Mouse (Mus musculus): ENCODE measurements at regions not wholly inside any gene's neighbourhood (a gene's known extent, or its start where the extent isn't known, plus 50 kb on each side); places are given as distances from the start of the nearest gene placed in this dataset.

DNA sequence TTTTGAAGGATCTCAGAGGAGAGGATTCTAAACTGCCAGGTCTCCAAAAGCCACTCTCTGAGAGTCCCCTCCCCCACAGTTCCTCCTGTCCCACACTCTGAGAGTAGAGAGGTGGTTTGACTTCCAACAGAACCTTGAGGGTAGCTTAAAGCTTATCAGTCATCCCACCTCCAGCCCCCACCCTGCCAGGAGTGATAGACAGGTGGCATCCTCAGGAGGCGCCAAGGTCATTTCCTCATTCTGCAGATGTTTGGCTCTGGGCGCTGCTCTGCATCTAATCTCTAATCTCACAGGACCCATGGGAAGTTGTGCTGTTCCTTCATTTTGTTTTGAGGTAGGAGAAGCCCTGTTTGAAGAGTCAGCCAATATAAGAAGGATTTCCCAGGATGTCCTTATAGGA, 96.2 kb downstream of the Hes1 start:
- peak; percentile 74 for DNase-seq (ENCODE audit: low read depth)

DNA sequence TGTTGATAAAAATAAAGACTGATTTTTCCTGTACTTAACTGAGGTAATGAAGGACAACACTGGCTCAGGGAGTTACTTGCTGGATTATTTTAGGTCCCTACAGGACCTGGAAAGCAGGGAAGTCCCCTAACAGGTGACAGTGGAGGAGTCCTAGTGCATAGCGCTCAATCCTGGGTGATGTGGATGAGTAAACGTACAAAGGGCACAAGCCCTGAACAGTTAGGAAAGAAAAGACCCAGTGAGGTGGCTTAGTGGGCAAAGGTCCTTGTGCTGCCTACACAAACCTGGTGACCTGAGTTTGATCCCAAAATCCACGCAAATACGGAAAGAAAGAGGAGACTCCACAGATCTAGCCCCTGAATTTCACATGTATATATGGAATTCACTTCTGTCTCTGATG, 99.1 kb downstream of the Hes1 start:
- DNase-seq (ENCODE audit: low read depth), result no peak

DNA sequence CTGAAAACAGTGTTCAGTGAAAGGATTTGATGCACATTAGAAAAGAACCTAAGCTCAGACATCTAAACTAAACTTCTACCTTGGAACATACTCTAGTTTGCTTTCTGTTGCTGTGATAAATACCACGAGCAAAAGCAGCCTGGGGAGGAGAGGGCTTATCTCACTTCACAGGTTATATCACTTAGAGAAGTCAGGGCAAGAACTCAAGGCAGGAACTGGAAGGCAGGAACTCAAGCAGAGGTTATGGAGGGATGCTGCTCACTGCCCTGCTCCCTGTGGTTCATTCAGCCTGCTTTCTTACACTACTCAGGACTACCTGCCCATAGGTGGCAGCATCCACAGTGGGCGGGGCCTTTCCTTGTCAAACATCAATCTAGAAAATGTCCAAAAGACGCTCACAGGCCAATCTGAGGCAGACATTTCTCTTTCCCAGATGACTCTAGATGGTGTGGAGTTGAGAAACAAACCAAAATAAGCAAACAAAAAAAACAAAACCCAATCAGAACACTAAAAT, 101.5 kb downstream of the Hes1 start:
- no peak for DNase-seq (ENCODE audit: low read depth)

DNA sequence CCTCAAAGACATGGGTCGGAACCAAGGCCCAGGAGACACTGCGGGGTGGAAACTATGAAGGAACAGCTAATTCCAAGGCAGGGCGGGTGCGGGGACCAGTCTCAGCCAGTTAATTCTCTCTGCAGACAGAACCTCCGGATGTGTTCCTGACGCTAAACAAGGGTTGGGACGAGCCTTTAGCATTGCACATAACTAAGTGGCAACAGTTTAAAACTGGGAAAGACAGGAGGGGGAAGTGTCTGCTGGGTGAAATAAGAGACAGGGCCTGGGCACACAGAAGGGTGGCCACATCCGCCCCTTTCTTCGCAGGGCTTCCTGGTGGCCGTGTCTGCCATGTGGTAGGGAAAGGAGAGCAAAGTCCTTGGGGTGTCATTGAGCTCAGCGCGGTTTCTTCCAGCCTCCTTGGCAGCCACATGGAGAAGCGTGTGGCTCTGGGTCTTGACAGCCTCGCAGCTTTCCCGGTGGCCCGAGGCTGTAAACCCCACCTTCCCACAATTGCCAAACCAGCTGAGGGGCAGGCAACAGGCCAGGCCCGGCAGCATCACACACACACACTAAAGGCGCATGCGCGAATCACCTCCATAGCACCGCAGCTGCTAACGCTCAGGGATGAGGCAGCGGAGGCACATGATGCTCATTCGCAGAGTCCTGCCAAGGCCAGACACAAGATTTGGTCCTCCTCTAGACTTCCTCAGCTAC, 95.8 kb downstream of the Cpn2 start:
- DNase-seq (ENCODE audit: low read depth), result peak; percentile 60

DNA sequence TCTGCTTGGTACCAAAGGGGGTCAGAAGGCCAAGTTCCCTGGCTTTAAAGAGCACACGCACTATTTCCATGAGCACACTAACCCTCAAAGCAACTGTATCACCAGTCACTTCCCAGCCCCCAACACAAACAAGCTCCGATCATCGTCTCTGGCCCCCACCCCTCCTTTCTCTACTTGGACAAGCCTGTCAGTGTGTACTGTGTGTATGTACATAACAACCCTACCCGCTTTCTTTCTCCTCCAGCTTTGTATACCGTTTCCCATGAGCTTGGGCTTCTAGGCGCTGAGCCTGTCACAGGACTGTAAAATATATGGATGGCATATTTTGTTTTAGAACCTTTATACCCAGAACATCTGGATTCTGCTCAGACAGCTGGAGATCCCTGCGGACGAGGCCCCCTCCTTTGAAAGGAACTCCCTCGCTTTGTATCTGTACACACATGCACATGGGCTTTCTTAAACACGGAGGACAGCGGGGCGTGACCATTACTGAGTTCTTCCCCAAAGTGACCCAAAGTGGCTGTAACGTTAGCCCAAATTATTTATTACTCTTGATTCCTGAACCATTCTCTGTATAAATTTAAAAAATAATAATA, 95.1 kb downstream of the Cpn2 start:
- DNase-seq (ENCODE audit: low read depth), result no peak

DNA sequence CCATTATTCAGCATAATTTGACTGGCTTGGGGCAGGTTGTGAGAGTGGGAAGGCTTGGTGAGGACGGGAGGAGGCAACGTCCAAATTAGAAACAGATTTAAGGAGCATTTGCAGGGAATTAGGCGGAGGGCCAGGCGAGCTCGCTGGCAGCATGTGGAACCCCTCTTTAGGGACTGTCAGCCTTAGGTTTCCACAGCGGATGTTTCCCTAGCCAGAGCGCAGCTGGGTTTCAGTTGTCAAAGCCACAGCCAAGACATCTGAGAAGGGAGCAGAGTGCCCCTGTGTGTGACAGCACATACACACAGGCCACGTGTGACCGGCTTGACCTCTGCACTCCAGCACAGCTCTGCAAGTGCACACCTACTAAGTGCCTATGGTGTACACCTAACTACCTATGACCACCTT, 94.5 kb downstream of the Cpn2 start:
- DNase-seq (ENCODE audit: low read depth), result peak; percentile 45

DNA sequence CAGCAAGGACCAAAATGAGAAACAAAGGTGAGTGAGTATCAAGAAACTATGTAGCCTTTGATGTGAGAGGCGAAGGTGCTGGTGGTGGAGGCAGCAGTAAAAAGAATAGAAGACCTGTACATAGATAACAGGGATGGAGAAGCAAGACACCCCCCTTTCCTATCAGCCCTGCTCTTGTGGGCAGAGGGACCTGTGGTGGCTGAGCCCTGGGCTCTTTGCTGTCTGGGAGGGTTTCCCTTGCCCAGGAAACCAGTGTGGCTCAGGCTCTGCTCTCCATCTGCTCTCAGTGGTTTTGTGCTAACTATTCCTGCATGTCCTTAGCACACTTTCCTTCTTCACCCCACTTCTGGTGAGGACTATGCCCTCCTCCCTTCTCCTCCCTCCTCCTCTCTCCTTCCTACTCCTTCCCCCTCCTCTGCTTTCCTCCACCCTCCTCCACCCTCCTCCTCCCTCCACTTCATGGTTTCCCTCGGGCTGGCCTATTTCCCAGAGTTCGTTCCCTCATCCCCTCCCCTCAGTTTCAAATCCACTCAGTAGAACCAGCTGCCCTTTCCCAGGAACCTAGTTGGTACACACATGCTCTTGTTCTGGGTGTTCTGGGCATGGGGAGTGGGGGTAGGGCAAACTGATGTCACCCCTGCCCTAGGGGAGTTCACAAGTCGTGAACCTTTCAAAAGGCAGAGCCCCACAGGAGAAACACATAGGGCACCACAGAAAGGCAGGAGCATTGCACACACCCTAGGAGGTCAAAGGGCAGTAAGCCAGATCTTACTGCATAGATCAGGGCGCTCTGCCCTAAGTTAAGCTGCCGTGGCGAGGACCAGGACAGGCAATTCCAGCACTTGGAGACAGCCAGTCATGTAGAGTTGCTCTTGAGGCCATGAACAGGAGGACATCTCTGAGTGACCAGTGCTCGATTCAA, 93.1 kb downstream of the Cpn2 start:
- peak; percentile 72 for DNase-seq (ENCODE audit: low read depth)

DNA sequence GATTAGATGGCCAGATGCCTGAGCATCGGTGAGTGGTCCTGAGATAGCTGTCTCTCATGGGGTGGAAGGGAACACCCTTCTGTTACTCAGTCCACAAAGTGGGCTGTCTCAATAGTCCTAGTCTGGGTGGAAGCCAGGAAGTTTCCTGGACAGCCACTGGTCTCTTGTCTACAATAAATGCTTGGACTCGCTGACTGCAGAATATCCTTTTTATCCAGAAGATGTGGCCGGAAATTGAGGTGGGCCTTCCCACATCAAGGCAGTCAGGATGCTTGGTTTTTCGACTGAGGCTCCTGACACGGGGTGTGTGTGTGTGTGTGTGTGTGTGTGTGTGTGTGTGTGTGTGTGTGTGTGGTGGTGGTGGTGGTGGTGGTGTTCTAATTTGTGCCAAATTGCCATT, 91.0 kb downstream of the Cpn2 start:
- DNase-seq (ENCODE audit: low read depth), result no peak

DNA sequence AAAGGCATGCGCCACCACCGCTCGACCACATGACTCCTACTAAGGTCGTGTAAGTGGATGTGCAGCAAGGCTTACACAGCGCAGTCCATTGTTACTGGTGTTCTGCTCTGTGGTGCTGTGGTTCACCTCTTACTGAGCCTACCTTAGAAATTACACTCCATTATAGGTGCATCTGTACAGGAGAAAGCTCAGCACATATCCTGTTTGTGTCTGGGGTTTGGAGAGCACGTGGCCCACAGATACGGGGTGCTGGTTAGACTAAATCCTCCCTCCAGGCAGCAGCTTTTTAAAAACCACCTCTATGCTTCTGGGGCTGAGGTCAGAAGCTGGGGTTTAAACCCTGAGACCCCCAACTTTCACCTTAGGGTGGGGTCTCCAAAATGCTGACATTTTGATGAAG, 89.5 kb downstream of the Cpn2 start:
- no peak for DNase-seq (ENCODE audit: low read depth)

DNA sequence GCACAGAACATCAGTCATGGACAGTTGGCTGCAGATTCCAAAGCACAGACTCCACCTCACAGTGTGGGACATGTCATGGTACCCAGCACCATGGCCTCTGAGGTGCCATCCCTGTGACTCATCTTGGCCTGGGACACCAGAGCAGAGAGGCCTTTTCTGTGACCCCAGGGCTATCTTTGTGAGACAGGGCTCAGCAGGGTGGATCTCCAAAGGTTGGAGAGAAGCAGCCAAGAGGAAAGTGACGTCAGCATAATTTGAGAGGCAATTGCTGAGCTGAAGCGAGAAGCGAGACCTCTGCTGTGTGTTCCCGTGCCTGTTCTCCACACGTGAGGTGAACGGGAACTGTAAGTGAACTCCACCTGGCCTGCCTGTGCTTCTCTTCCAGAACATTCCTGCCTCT, 88.7 kb downstream of the Cpn2 start:
- peak; percentile 41 for DNase-seq (ENCODE audit: low read depth)

DNA sequence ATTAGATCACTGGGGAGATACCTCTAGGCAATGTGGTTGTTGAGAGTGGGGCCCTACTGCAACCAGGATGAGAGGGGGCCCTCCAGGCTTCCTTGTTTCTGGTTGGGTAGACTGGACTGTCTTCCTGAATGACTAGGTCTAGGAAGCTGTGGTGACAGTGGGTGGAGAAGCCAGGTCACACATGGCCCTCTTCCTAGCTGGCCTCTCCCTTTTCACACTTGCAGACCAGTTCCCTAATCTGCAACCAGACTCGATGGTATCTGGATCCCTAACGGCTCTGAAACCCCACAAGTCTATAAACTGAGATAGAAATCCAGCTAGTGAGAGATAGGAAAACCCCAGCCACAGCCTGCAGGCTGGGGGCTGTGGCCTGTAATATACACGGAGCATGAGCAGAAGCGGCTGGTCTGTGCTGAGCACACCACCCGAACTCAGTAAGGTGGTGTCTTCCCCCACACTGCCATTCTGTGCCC, 87.8 kb downstream of the Cpn2 start:
- DNase-seq (ENCODE audit: low read depth), result peak; percentile 99

DNA sequence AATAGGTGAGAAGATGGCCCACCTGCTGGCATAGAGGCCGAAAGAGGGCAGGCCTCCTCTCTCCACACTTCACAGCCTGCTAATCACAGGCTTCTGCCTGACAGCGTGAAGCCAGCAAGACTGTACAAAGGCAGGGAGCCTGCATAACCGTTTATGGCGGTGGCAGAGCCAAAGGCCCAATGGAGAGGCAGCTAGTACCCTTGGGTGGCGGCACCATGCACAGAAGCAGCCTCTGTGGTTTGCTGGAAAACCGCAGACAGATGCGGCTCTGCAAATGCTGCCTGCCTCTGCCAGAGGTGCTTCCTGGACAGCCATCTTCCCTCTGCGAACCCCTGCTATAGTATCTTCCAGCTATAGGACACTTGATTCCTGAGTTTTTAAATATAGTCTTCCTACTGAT, 86.2 kb downstream of the Cpn2 start:
- DNase-seq (ENCODE audit: low read depth), result peak; percentile 72

DNA sequence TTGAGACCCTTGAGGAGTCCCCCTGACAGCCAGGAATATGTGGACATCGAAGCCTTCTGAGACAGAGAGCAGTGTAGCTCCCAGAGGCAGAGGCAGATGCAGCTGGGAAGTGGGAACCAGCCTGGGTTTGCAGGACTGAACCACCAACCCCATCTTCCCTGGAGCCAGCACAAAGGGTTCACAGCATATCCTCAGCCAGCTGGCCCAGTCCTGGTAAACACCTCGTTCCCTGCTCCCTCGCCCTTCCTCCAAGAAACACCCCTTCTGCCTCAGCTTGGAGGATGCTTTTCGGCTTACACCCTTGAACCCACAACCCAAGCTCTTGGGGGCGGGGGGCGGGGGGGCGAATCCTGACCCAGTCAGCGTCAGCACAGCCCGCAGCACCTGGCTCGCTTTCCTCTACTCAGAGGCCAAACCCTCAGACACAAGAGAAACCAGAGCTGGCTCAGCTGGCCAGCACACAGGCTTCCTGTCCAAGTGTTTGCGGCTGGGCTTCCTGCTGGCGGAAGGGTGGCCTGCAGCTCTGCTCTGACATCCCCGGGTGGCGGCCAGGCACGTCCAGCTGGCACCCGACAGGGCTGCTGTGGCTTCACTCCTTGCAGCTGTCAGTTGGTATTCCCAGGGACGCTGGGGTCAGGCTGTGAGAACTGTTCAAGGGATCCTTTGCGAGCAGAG, 82.6 kb downstream of the Cpn2 start:
- DNase-seq (ENCODE audit: low read depth), result peak; percentile 97

DNA sequence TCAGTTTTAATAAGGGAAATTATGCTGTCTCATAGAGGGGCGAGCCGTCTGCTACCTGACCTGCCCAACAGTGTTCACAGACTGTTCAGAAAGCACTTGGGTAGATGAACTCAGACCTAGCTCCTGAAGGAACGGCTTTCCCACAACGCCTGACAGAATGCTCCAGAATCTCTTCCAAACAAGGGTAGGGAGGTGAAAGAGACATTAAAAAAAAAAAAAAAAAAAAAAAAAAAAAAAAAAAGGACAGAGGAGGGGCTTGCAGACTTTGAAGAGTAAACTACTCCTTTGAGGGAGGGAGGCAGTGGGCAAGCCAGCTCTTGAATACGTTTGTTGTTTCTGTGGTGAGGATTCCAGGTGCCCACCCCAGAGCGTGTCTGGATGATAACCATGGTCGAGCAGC, 81.6 kb downstream of the Cpn2 start:
- no peak for DNase-seq (ENCODE audit: low read depth)

DNA sequence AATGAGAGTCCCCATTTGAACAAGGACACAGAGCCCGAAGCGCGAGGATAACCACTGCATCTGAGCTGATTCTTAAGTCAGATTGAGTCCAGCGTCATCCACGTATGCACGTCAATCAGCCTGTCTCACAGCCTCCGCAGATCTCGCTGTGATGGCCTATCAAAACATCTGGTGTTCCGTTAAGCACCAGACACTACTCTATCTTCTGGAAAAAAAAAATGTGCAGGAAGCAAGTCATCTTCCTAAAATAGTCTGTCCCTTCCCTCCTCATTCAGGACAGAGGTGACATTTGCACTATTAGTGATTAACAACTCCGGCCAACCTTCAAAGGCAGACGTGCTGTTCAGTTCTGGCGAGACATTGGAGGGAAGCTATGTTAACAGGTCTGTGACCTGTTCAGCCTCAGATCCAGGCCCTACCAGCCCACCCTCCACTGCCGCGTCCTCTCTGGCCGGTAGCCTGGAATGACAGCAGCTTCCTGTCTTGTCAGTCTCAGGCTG, 81.0 kb downstream of the Cpn2 start:
- DNase-seq (ENCODE audit: low read depth), result peak; percentile 92

DNA sequence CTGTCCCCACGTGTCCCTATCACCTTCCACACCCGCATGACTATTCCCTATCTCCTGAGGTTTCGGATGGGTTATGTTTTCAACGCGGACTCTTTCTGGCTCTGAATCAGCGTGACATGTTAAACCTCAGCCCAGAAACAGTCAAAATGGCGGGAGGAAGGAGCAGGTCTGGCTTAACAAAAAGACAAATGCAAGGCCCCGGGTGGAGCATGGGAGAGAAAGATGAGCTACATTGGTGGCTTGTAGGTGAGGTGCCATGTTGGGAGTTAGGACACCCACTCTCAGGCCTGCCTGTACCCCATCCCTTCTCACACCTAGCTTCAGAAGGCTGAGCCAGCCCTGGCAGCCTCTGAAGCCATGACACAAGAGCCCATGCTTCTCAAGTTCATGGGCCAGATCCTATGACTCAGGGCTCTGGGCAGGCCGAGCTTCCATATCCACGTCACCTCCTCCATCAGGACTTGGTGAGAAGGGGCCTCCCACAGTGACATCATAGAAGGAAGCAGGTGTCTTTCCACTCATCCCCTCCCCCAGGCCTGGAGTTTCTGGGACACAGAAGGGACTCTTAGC, 80.5 kb downstream of the Cpn2 start:
- peak; percentile 89 for DNase-seq (ENCODE audit: low read depth)

DNA sequence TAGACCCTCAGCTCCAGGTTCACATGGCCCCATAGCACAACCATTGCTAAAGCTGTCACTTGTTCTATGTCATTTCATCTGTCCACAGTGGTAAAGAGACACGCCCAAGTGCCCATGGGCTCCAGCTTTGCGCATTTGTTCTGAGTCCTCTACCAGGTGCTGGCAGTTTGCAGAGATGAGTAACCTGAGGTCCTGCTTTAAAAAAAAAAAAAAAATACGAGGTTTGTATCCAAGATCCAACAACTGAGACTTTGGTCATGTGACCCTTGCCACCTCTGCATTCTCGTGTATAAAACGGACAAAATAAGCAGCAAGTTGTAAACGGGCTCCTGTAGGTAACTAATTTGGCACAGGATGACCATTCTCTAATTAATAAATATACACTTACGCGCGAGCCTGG, 79.9 kb downstream of the Cpn2 start:
- peak; percentile 69 for DNase-seq (ENCODE audit: low read depth)

DNA sequence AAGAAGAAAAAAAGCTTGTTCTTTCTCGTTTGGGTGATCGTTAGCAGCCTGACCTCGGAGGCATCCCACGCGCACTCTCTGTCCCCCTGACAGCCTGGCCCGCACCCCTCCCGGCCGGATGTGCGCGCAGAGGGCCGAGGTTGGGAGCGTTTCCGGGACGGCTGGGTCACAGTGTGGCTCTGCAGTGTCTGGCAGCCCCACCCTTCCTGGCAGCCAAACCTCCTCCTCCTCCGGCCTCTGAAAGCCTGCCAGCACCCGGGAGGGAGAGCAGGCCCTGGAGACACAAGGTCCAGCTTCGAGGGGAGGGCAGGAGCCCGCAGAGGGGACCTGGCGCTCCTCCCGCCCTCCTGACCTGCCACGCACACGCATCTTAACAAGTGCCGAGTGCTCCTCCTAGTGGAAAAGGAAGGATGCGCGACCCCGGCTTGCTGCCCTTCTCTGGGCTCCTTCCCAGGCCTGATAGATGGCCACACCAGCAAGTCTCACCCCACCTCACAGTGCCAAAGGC, 79.3 kb downstream of the Cpn2 start:
- DNase-seq (ENCODE audit: low read depth), result peak; percentile 98

DNA sequence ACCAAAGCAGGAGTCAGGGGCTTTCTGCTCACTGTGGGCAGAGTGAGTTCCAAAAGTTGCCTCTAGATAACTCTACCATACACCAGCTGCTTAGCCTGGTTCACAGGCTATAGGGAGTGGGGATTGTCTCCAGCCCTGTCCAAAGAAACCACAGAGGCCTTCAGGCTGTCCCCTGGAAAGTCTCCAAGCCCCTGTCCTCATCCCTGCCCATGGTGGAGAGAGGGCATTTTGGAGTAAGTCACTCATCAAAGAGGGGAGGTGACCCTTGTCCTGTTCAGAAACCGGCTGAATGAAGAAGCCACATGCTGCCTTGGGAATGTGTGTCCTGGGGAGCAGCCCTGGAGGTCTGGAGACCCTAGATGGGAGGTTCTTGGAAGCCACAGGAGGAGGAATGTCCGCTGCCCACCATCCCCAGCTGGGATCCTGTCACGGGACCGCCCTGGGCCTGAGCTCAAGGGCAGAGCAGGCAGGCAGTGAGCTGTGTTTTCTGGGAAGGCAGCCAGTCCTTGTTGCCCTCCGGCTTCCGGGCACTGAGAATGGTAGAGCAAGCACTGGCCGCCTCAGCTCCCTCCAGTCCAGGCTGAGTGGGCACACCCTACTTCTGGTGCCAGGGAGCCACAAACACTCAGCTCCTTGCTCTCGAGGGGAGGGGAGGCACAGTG, 78.4 kb downstream of the Cpn2 start:
- no peak for DNase-seq (ENCODE audit: low read depth)

DNA sequence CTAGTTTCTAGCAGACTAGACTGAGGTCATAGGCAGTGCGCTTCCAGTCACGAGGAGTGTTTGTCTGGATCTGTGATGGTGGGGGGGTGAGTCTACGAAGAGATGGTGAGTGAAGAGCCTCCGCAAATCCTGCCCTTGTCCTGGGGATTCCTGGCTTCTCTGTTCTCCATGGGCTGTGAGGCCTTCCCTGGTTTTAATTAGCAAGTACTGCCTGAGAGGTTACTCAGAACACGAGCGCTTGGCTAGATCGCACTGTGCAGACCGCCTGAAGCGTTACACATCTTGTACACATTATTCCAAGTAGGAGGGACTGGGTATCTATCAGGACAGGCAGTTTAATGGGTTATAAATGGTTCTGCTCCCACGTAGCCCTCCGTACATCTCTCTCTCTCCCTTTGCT, 76.9 kb downstream of the Cpn2 start:
- DNase-seq (ENCODE audit: low read depth), result no peak

Measured in 416B (cell line).